Mouse (Mus musculus) v-Abl transformed pro-B cells (cell line): ENCODE data around the gene Prr5.

Source experiments
- in situ Hi-C, 2 experiments: fragments of 400-800 bp; cut with MboI; formaldehyde crosslinking; loops; one replicate each; pipeline ENCODE4 v1.15.1; 2025; ENCODE audit not compliant: unreplicated experiment in 2 of 2

Prr5 gene

DNA sequence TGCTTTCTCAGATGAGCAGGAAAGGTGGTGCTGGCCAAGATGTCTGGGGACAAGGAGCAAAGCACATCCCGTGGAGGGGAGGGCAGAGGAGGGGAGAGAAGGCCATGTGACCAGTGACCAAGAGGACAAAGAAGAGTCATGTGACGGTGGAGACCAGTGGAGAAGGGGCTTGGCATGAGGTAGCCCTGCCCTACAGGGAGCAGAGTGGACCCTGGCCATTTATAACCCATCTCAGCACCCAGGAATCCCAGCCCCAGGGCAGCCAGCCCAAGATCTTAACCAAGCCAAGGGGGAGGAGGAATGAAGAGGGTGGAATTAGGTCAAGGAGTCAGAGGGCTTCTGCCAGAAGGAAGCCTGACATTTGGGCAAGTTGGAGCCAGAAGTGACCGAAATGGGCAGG lies 3.2 kb downstream of the Prr5 start:
- in situ Hi-C loops, result loop anchor here in 1 of 2 experiments (10.0 kb wide), 1 partner anchor 392 kb away; no protein-coding TSS in a partner anchor

DNA sequence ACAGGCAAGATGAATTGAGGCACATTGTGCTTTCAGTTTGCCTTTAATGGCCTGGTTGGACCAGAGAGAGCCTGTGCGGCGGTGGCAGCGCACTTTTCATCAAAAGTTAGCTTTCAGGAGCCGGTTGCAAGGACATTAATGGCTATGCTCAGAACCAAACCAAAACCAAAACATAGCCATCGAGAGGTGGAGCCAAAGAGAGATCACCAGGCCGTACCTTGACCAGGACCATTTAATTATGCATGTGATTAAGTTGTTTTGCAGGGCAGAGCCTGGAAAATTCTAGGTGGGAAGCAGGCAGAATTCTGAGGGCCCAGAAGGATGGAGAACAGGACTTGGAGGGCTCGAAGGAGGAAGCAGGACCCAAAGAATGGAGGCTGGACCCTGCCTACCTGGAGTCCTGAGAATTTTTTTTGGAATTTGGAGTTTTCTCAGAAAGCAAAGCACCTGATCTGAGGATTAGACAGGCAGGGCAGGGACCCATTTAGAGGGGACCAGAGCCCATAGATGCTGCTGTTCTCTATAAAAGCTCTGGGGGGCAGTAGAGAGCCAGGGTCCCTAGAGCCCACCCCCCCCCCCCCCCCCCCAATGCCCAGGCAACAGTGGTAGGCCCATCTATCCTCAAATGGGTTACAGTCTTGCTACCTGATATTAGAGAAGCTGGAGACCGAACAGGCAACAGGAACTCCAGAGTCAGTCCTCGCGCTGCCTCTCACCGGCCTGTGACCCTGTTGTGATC lies 5.1 kb downstream of the Prr5 start:
- in situ Hi-C loops, result loop anchor here (5.0 to 25.0 kb wide), 4 partner anchors 83 to 1538 kb away; partner anchors contain the start of genes Tbc1d22a (in 2 of the 2), Gm29666 (in 1 of the 2) and Nup50 (in 1 of the 2)

DNA sequence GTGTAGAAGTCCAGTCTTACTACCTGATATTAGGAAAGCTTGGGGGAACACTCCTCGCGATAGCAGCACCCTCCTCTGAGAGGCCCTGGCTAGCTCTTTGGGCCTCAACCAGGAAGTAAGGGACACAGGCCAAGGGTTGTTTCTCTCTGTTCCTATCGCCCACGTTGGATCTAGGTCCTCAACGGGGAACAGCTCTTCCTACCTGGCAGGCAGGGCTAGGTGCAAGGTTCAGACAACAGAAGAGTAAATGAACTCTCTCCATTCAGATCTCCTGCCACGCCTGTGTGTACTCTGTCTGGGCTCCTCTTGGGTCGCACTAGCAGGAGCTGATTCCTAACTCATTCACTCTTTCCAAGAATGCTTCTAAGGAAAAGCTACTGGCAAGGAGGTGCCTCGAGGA lies 5.9 kb downstream of the Prr5 start:
- in situ Hi-C loops, result loop anchor here (5.0 to 25.0 kb wide), 4 partner anchors 82 to 1537 kb away; partner anchors contain the start of genes Tbc1d22a (in 2 of the 2), Gm29666 (in 1 of the 2) and Nup50 (in 1 of the 2)

DNA sequence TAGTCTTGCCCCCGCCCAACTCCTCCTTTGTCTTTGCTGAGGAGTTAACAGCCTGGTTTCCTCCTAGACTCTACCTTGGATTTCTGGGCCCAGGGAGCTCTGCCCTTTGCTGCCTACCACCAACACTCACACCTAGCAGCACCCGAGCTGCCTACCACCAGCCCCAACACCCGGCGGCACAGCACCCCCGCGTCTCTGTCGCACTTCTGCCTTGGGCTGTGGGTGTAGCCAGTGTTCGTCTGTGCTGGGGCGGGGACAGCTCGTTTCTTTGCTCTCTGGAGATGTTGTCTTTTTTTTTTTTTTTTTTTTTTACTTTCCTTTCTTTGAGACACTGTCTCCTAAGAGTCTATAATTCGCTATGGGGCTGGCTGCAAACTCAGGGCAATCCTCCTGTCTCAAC lies 8.5 kb downstream of the Prr5 start:
- in situ Hi-C loops, result loop anchor here (5.0 to 25.0 kb wide), 4 partner anchors 79 to 1534 kb away; partner anchors contain the start of genes Tbc1d22a (in 2 of the 2), Gm29666 (in 1 of the 2) and Nup50 (in 1 of the 2)

DNA sequence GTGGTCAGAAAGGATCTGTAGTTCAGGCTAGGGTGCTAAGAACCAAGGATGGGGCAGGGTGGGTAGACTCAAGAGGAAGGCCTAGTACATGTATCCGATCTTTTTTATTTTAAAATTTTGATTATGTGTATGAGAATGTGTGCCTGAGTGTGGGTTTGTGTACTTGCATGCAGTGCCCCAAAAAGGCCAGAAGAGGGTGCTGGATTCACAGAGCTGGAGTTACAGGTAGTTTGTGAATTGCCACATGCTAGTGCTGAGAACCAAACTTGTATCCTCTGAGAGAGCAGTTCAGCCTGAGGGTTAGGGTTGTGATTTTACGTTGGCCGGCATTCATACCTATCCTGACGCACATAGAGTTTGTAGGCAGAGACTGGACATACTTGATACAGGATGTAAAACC lies 9.7 kb downstream of the Prr5 start:
- in situ Hi-C loops, result loop anchor here (5.0 to 25.0 kb wide), 4 partner anchors 78 to 1533 kb away; partner anchors contain the start of genes Tbc1d22a (in 2 of the 2), Gm29666 (in 1 of the 2) and Nup50 (in 1 of the 2)

DNA sequence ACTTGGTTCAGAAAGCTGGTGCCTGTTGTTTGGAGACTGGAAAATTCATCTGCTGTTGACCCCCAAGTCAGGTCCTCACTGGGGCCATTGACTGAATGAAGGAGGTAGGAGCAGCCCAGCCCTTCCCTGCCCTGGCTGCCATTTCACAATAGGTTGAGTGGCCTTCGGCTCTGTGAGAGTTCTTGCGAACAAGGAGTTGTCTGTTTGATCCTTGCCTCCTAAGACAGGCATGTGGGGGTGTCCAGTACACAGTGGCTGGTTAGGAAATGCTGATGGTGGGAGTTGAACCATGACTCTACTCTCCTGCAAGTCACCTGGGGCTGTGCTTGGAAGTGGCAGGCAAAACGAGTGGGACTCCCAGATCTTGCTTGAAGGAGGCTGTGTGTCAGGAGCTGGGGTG lies 10.4 kb downstream of the Prr5 start:
- in situ Hi-C loops, result loop anchor here (5.0 to 25.0 kb wide), 5 partner anchors 78 to 1533 kb away; partner anchors contain the start of genes Gm29666 (in 2 of the 2), Nup50 (in 2 of the 2) and Tbc1d22a (in 2 of the 2)

DNA sequence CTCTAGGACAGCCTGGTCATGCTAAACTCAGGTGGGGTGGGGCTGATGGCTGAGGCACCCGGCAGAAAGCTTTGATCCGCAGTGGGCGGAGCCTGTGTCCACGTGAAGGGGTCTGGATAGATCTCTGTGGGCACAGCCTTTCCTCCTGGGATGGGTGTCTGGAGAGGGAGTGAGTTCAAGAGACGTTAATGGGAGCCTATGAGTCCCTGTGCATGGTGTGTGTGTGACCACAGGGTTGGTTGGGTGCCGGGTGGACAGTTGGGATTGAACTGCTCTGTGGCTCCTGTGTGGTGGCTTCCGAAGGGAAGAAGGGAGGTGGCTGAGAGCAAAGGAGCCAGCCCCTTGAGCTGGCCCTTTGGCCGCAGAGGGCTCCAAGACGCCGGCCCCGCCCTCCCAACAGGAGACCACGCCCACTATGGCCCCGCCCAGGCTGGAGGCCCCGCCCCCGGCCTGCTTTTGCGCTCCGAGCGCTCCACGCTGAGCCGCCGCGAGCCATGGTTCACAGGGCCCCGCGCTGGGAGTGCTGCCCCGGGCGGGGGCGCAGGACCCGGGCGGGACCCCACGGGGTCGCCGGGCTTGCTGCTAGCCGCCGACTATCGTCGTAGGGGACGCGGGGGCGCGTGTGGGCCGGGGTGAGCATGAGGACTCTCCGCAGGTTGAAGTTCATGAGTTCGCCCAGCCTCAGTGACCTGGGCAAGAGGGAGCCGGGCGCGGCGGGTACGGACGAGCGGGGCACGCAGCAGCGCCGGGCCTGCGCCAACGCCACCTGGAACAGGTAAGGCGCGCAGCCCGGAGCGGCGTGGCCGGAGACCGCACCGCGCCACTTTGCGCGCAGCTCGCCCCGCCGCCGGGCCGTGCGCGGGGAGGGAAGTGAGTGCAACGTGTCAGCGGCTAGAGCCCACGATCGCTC lies 11.4 kb downstream of the Prr5 start:
- in situ Hi-C loops, result loop anchor here (10.0 to 25.0 kb wide), 2 partner anchors 244 to 1532 kb away; partner anchors contain the start of genes Tbc1d22a (in 2 of the 2), Gm29666 (in 1 of the 2) and Nup50 (in 1 of the 2)

DNA sequence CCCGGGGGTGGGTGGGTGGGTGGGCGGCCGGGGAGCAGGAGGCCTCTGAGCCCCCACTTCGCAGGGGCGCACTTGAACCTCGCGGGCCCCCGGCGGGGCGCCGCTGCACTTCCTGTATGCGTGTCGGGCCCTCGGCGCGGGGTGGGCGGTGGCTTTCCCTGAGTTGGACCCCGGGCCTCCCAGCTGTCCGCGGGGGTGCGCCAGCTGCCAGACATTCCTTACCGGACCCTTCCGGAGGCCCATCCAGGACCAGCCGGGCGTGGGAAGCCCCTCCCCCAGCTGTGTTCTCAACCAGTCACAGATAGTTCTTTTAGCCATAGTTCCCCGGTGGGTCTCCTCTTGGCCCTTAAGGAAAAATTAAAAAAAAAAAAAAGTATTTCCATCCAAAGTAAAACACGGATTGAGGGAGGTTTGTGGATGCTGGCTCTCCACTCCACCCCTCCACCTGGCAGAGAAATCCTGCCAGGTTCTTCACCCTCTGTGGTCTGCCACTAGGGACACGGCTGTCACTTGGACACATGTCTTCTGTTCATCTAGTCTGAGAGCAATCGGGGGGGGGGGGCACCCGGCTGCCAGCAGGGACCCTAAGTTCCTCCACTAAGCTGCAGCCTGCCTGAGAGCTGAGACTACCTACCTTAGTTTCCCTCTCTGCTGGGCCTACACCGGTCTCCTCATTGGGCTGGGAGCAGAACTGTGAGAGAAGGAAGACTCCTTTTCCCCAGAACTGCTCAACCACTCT lies 12.2 kb downstream of the Prr5 start:
- in situ Hi-C loops, result loop anchor here (10.0 to 25.0 kb wide), 2 partner anchors 243 to 1531 kb away; partner anchors contain the start of genes Tbc1d22a (in 2 of the 2), Gm29666 (in 1 of the 2) and Nup50 (in 1 of the 2)

DNA sequence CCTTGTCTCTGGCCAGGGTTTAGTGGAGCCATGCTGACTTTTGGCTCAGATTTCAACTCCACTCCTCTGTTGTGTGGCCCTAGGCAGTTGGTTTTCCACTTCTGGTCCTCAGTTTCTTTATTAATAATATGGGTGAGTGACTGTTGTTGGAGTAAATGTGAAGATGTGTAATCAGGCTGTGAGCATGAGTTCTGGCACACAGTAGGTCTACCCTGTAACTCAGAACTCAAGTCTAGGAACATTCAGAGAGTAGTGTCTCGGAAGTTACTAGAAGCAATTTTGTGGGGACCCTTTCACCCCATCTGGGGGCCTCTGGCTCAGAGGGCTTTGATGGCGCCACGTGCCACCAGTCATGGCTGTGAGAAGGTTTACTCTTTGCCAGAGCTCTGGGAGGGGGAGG lies 12.8 kb downstream of the Prr5 start:
- in situ Hi-C loops, result loop anchor here (10.0 to 25.0 kb wide), 2 partner anchors 243 to 1530 kb away; partner anchors contain the start of genes Tbc1d22a (in 2 of the 2), Gm29666 (in 1 of the 2) and Nup50 (in 1 of the 2)

DNA sequence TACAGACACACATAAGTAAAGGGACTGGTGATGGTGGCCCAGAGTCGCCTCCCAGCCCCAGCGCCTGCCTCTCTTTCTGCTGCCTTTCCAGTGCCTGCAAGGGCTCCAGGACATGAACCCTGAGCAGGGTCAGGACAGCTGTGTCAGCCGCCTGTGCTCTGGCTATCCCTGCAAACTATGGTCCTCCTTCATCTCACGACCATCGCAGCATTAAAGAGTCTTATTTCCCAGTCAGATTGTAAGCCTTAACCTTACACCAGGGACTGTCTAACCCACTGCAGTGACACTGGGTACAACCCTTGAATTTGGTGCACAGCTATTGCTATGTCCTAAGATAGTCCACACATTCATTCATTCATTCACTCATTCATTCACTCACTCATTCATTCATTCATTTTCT lies 13.4 kb downstream of the Prr5 start:
- in situ Hi-C loops, result loop anchor here (10.0 to 25.0 kb wide), 2 partner anchors 242 to 1529 kb away; partner anchors contain the start of genes Tbc1d22a (in 2 of the 2), Gm29666 (in 1 of the 2) and Nup50 (in 1 of the 2)

DNA sequence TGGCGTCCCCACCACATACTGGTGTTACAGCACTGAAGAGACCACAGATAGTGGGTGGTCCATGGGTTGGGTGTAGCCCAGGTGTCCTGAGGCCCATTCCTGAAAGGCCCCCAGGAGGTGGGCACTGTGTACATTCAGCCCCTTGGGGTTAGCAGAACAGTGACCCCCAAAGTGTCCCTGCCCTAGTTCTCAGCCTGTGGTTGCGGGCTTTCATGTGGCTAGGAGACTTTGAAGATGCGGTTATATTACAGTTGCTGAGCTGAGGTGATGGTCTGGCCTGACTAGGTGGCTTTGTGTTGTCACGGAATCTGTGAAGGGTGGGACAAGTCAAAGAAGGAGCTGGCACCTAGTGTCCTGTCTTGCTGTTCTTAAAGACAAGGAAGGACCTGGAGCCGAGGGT lies 15.1 kb downstream of the Prr5 start:
- in situ Hi-C loops, result loop anchor here (10.0 to 25.0 kb wide), 2 partner anchors 240 to 1528 kb away; partner anchors contain the start of genes Tbc1d22a (in 2 of the 2), Gm29666 (in 1 of the 2) and Nup50 (in 1 of the 2)

DNA sequence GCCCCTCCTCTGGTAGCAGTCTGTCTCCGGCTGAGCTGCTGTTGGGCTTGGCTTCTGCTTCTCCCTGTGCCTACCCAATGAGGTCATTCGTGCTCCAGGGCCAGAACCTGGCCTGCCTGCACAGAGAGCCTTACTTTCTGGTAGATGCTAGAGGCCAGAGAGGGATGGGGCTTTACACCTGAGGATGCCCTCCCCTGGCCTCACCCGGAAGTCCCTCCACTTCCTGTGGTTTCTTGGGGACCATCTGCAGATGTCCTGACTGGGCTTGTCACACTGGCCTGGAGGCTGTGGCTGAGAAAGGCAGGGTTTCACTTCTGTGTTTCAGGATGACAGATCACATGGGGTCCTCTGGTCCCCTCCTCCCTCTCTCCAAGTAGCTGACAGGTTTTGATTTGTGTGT lies 16.0 kb downstream of the Prr5 start:
- in situ Hi-C loops, result loop anchor here (10.0 to 25.0 kb wide), 2 partner anchors 239 to 1527 kb away; partner anchors contain the start of genes Tbc1d22a (in 2 of the 2), Gm29666 (in 1 of the 2) and Nup50 (in 1 of the 2)

DNA sequence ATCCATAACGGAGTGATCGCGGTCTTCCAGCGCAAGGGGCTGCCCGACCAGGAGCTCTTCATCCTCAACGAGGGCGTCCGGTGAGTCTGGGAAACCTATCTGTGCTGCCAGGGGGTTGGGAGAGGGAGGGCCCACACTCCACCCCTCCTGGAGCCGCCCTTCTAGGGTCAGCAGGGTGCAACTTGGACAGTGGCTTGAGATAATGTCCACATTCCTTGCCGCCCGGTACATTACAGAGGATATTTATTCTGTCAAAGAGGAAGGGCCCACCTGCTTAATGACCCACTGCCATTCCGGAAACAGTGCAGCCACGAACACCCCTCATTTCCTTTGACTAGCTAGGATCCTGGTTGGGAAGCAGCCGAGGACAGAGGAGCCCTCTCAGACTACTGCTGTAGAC lies 18.5 kb downstream of the Prr5 start:
- in situ Hi-C loops, result loop anchor here (10.0 to 25.0 kb wide), 2 partner anchors 237 to 1524 kb away; partner anchors contain the start of genes Tbc1d22a (in 2 of the 2), Gm29666 (in 1 of the 2) and Nup50 (in 1 of the 2)

DNA sequence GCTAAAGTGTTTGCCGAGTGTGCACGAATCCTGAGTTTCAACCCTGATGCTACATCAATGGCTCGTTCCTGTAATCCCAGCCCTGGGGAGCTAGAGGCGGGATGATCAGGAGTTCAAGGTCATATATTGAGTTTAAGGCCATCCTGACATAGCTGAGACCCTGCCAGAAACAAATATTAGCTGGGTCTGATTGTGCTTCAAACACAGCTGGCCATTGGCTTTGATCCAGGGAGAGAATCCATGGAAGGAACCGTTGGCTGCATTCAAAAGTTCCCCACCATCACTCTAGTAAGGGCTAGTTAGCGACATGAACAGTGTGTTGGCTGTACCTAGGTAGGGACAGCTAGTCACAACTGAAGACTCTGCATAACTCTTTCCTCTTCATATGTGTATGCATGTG lies 19.9 kb downstream of the Prr5 start:
- in situ Hi-C loops, result loop anchor here (10.0 to 25.0 kb wide), 2 partner anchors 235 to 1523 kb away; partner anchors contain the start of genes Tbc1d22a (in 2 of the 2), Gm29666 (in 1 of the 2) and Nup50 (in 1 of the 2)

DNA sequence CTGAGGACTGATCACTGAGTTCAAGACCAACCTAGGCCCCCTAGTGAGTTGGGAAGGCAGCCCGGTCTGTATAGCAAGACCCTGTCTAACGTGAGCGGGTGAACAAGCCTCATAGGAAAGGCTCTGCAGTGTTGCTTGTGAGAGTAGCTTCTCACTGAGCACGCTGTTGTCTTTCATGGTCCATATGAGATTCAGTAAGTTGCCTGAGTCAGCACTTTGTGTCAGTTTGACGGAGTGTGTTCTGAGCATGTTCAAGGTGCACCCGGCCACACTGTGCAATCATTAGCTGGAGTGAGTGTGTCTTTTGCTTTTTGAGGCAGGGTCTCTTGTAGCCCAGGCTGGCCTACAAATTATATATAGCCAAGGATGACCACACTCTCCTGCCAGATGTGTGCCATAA lies 22.1 kb downstream of the Prr5 start:
- in situ Hi-C loops, result loop anchor here (25.0 kb wide), 1 partner anchor 1521 kb away; the partner anchor contains the start of gene Tbc1d22a (in 2 of the 2)

DNA sequence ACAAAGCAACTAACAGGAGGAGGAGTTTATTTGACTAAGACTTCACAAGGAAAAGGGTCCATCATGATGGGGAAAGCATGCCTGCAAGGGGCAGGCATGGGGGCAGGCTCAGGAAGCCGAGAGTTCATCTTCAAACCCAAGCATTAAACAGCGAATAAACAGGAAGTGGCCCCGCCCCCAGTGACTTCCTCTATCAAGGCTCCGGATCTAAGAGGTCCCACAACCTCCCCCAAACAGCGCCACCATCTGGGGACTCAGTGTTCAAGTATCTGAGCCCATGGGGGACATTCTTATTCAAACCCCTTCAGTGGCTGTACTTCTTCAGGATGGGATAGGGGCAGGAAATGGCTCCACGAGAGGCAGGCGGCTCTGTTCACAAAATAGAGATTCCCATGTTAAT lies 23.2 kb downstream of the Prr5 start:
- in situ Hi-C loops, result loop anchor here (25.0 kb wide), 1 partner anchor 1520 kb away; the partner anchor contains the start of gene Tbc1d22a (in 2 of the 2)

DNA sequence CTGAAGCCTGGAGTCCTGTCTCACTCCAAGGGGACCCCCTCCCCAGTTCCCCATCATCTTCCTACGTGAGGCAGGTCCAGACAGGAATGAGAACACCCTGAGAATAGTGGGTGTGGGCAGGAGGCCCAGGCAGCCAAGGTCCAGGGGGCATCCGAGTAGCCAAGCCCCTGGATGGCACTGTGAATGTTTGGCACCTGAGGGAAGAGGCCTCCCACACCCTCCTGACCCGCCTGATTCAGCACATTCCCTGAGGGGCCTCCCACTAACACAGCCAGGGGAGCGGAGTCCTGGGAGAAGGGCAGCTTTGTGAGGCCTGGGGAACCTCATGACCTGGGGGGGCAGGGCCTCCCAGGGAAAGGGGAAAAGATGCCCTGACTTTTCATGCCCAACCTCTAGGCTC lies 26.6 kb downstream of the Prr5 start:
- in situ Hi-C loops, result loop anchor here (25.0 kb wide), 1 partner anchor 1516 kb away; the partner anchor contains the start of gene Tbc1d22a (in 2 of the 2)

DNA sequence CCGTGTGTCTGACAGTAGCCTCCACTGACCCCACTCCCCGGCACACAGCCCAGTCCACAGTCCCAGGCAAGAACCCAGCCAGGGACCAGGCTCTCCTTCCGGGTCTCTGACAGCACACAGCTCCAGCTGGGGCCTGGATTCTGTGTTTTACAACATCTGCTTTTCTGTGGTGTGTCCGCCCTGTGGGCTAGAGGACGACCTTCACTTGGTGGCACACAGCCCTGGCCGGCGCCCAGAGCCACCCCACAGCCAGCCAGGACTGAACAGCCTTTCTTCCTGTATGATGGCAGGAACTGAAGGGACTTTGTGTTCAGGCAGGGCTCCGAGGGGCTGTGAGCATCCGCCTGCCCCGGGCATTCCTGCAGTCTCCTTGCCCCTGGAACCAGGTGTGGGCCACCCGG lies 28.2 kb downstream of the Prr5 start:
- in situ Hi-C loops, result loop anchor here (25.0 kb wide), 1 partner anchor 1515 kb away; the partner anchor contains the start of gene Tbc1d22a (in 2 of the 2)
